Mouse (Mus musculus) left cerebral cortex, postnatal 10 days (tissue): ENCODE data around the gene Vmn2r65. TPM values are rescaled to one million over a fixed set of nuclear protein-coding genes. Genes with fewer than 3 reads are reported as not detected.

Experiments
- DNase-seq, 2 experiments: peaks; one replicate each; pipeline ENCODE4 v3.0.0; 2021 to 2022; ENCODE audit warnings: low spot score in 2 of 2, mixed read lengths in 1 of 2; ENCODE audit errors: extremely low spot score in 1 of 2
- intact Hi-C: fragments of 180-260 bp; cut with DNase I; formaldehyde crosslinking; loops from one replicate; pipeline ENCODE4 v1.15.1; 2025
- total RNA-seq, 2 experiments: library from RNA; stranded (reverse); gene quantifications; 2 replicates each; pipeline ENCODE4 v1.2.3; 2021

The Vmn2r65 gene
- total RNA-seq, result not detected

- no peak for DNase-seq
- intact Hi-C loops, result no loop called here
These were observed at the start of gene Vmn2r65 for GRCm38 (mm10) chr7:84964015-84964414. Gene Vmn2r65 (minus strand): TSS chr7:84964115.

GRCm38 (mm10) chr7:85012168-85012567 is 48.3 kb upstream of the Vmn2r65 start, which contains the start of gene Vmn2r66:
Gene Vmn2r66 (minus strand): TSS chr7:85012268.
- intact Hi-C loops, result no loop called here
- DNase-seq, result no peak

- no peak for DNase-seq
- intact Hi-C loops, result no loop called here
These were observed 32.8 kb upstream of the Vmn2r65 start for GRCm38 (mm10) chr7:84996694-84997093.

Other genes with a start within 250 kb of the Vmn2r65 start
- gene Olfr291, start 110.6 kb downstream of the Vmn2r65 start, total RNA-seq, result not detected
- not detected for gene Vmn2r66, start 48.2 kb upstream of the Vmn2r65 start, total RNA-seq
- gene Vmn2r67, start 191.9 kb upstream of the Vmn2r65 start, total RNA-seq, result not detected